Mouse (Mus musculus) embryonic fibroblast, embryonic 13.5 days (primary cell): ENCODE data around the gene Gm20388.

Experiments
- CTCF ChIP-seq: IDR thresholded peaks from 2 replicates; pipeline ENCODE4 v1.5.1; 2011; ENCODE audit warnings: mild to moderate bottlenecking, control low read depth, low read length, moderate library complexity, borderline replicate concordance; ENCODE audit not compliant: insufficient read depth
- POLR2A ChIP-seq: IDR thresholded peaks from 2 replicates; pipeline ENCODE4 v1.6.1; 2011; ENCODE audit warnings: low read depth, mild to moderate bottlenecking, control low read depth, low read length, moderate library complexity

GRCm38 (mm10) chr8:120550937-120551676 lies 640.5 kb downstream of the Gm20388 start:
- TF ChIP-seq CTCF (no peak), POLR2A (no peak)
